Mouse (Mus musculus): Measurements from ENCODE around the gene Gpx3.
A peak's percentile ranks its signal among the peaks of the same experiment; 100 is the strongest.
"Not testable (repeated sequence)": the region's sequence is repeated elsewhere in the genome, so short reads cannot be mapped to it uniquely, and the experiment has no call there.

Gene Gpx3

GRCm38 (mm10) chr11:54902333-54903323, at the start of gene Gpx3:
Gene Gpx3, plus strand, starts transcription at chr11:54902453.
- DNase-seq: peak; percentile 46

GRCm38 (mm10) chr11:54858880-54859279, 43.4 kb upstream of the Gpx3 start:
- DNase-seq: not testable (repeated sequence)

GRCm38 (mm10) chr11:54859322-54860165, 42.7 kb upstream of the Gpx3 start:
- DNase-seq: no peak

DNA sequence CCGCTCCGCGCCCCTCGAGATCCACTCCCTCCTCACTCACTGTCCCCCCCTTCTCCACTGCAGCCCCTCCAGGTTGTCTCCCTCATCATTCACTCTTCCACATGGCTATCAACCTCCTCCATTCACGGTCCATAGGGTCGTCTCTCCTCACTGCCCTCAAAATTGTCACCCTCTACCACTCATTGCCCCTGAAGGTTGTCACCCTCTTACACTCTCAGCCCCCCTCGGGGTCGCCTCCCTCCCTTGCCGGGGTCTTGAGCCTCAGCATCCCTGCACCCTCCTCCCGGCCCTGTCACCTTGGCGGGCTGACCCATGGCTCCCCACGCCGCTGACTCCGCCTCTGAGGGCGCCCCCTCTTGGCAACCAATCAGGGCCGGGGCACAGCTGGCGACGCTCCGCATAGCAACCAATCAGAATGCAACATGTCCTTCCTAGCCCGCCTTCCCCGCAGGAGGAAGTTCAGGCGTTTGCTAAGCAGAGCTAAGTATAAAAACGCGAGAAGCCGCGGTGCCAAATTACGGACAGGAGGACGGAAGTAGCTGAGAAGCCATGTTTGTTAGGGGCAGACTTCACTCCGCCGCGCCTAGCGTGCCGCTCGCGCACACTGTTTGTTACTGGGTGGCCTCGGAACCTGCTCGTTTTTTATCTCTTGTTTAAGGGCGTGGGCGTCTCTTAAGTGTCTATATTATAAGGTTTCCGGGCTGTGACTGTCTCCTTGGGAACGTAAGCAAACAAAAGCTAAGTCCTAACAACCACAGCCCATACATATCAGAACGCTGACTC, 41.8 kb upstream of the Gpx3 start, which contains the start of gene Lyrm7:
Gene Lyrm7 (minus strand): TSS at position 661 of the 783 bp plus-strand sequence.
- DNase-seq: peak; percentile 98

DNA sequence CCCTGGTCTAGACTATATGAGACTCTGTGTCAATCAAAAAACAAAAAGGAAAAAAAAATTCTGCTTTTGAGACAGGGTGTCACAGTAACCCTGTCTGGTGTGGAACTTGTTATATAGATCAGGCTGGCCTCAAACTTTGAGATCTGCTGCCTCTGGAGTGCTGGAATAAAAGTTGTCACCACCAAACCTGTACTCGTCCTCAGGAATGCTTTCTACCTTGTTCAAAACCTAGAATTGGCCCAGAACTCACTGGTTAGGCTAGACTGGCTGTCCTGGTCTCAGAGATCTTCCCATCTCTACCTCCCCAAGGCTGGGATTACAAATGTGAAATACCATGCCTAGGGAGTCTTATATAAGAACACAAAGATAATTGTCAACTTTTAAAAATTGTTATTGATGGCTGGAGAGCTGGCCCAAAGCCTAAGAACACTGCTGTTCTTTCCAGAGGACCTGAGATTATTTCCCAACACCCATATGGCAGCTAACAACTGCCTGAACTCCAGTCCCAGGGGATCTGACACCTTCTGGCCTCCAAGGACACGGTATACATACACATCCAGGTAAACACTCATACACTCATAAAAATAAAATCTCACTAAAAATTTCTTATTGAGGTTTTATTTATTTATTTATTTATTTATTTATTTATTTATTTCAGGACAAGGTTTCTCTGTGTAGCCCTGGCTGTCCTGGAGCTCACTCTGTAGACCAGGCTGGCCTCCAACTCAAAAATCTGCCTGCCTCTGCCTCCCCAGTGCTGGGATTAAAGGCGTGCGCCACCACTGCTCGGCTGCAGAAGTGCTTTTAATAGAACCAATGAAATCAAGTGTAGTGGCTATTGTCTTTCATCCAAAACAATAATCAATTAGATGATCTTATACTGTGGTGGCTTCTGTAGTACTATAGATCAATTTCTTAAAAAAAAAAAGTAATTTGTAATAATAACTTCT, 40.5 kb upstream of the Gpx3 start:
- DNase-seq: no peak

GRCm38 (mm10) chr11:54862621-54863520, 39.4 kb upstream of the Gpx3 start:
- peak; percentile 59 for DNase-seq

- no peak for DNase-seq
Measured at GRCm38 (mm10) chr11:54865330-54866085, 36.7 kb upstream of the Gpx3 start.

DNA sequence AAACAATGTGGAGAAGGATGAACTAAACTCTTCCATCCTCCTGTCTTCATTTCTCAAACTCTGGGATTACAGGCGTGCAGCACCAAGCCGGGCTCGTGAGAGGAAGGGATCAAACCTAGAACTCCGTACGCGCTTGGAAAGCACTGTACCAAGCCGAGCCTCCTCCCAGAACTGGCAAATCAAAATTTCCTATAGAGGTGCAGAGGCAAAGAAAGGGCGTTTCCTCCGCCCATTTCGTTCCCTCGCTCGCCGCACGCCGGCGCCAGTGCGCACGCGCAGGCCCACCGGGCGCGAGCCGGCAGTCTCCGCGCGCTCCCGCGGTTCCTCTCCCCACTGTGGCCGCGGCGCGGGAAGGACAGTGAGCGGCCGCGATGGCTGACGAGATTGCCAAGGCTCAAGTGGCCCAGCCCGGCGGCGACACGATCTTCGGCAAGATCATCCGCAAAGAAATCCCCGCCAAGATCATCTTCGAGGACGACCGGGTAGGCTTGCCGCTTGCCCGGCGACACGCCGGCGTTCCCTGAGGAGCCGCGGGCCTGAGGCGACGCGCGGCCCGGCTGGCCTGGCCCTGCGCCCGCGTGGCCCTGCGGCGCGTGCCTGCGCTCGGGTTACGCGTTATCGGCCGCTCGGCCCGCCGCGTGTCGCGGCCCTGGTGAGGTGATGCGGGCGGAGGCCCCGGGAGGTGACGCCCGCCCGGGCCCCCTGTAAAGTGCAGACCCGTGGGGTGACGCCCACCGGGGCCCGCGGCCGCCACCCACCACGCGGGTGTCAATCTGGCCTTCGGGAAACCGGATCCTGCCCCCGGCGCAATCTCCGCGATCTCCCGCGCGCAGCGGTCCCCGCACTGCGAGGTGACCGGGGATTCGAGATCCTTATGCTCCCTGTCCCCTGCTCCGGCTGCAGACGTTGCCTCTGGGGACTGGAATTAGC, 35.9 kb upstream of the Gpx3 start, which contains the start of gene Hint1:
Gene Hint1 (plus strand): TSS at position 265 of the 930 bp plus-strand sequence.
- peak; percentile 95 for DNase-seq

DNA sequence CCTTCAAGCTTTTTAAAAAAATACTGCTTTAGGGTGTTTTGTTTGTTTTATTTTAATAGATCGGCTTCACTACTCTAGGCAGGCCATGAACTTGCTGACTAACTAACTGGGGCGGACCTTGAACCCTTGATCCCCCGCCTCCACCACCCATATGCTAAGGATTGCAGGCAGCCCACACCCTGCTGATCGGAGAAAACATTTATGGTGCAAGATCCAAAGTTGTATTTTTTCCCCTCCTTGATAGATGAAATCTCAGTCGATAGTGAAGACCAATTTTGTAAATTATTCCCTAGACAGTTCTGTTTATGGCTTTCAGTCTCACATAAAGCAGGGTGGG, 35.2 kb upstream of the Gpx3 start:
- no peak for DNase-seq

DNA sequence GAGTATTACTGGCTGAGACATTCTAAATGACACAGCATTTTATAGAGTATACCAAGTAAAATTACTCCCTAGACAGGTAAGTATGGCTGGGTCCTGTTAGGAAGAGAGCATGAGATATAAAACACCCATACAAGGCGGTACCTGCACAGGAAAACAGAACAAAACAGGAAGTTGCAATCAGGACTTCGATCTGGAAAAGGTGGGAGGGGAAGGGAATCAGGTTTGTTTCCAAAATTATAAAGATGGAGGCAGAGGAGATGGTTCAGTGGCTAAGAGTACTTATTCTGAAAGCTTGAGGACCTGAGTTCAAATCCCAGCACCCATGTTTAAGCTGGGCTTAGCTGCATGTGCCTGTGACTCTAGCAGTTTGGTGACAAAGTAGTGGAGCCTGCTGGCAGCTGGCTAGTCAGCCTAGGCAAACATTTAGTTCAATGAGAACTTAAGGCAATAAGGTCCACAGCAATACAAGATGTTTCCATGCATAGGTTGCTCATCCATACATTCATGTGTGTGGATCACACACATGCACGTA, 34.3 kb upstream of the Gpx3 start:
- DNase-seq: no peak

- DNase-seq: no peak
Measured at GRCm38 (mm10) chr11:54868445-54868844, 33.8 kb upstream of the Gpx3 start.

DNA sequence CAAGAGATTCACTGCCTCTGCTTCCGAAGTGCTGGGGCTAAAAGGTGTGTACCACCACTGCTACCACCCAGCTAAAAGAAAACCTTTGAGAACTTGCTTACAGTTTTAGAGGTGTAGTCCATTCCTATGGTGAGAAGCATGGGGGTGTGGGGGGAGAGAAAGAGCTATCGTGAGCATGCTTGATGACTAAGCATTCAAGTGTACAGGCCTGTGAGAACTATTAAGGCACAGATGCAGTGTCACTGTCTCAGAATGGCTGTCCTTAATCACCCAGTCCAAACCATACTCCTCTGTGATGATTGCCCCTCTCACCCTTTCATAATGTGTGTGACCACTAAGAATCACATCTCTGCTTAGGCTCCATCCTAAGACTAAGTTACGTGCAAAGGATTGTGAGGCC, 32.9 kb upstream of the Gpx3 start:
- no peak for DNase-seq

GRCm38 (mm10) chr11:54871831-54872537, 30.3 kb upstream of the Gpx3 start:
- peak; percentile 30 for DNase-seq

DNA sequence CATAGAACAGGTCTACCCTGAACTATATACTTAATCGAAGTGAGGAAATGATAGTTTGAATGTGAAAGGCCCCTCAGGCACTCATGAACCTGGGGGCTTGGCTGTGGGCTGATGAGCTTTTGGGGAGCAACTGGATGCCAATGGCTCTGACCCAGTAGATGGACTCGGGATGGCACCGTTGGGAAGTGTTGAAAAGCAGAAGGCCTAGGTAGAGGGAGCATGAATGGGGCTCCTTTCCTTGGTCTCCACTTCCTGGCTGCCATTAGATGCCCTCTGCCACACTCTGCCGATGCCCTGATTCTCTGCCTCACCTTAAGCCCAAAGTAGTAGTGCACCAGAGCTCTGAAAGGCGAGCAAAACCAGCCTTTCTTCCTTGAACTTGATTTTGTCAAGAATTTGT, 26.2 kb upstream of the Gpx3 start:
- no peak for DNase-seq

- DNase-seq: no peak
Measured at GRCm38 (mm10) chr11:54878893-54879292, 23.4 kb upstream of the Gpx3 start.

DNA sequence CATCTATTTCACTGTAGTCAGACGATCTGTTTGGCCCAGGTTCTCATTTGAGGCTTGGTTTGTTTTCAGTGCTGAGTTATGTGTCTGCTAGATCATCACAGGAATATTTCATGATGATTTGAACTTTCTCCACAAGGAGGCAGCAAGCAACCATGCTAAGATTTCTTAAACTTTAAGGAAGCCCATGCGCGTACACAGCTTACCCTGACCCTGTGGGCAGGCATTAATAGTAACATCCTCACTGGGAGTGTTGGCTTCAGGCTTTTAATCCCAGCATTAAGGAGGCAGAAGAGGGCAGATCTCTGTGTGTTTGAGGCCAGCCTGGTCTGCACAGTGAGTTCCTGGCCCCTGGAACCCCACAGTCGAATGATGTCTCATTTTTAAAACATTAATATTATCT, 22.8 kb upstream of the Gpx3 start:
- DNase-seq: peak; percentile 47

- no peak for DNase-seq
Measured at GRCm38 (mm10) chr11:54879922-54880321, 22.3 kb upstream of the Gpx3 start.

All from right cerebral cortex, adult 18-20 months (tissue).